Mouse (Mus musculus) cerebellum, postnatal 4 days (tissue): ENCODE measurements around the gene Iqsec2.
A peak's percentile ranks its signal among the peaks of the same experiment; 100 is the strongest.

Source experiments
- DNase-seq, 2 experiments: peaks; one replicate each; pipeline ENCODE4 v3.0.0; 2022; ENCODE audit warnings: low spot score in 2 of 2, mixed read lengths in 1 of 2

The Iqsec2 gene

DNA sequence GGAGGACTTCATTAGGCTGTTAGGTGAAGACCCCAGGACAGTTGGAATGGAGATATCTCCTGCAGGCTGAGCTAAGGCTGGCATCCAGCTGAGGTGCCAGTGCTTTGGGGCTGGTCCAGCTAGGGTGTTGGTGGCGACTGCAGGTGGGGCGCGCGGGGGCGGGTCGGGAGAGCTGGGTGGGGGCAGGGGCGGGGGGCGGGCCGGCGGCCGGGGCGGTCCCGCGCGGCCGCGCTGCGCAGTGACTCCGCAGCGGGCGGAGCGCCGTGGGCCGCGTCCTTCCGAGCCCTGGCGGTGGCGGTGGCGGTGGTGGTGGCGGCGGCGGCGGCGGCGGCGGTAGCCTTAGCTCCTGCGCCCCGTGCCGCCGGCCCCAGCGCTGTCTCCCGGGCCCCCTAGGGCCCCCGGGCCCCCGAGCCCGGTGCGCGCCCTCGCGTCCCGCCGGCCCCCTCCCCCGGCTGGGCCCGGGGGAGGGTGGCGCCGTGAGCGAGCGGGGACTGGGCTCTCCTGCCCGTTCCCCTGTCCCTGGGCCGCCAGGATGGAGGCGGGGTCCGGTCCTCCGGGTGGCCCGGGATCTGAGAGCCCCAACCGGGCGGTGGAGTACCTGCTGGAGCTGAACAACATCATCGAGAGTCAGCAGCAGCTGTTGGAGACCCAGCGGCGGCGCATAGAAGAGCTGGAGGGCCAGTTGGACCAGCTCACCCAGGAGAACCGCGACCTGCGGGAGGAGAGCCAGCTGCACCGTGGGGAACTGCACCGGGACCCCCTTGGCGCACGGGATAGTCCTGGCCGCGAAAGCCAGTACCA, at the start of gene Iqsec2:
TSS of gene Iqsec2 (plus strand) at position 328 of the 801 bp plus-strand sequence.
- DNase-seq = no peak

GRCm38 (mm10) chrX:152097572-152097971, 46.5 kb upstream of the Iqsec2 start:
- DNase-seq = no peak

DNA sequence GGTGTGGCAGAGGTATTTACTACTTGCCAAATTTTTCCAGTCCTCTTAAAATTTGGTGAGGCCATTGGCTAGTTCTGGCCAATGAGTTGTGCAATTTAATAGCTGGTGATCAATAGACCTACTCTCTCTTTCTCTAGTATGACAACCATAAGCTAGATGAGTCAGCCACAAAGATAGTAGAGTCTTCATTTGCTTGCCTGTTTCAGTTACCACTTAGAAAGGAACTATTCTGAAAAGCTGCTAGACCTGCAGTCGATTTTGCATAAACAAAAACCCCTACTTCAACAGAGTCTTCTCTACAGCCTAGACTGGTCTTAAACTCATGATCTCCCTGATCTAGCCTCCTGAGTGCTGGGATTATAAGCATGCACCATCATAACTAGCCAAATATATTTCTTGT, 22.4 kb upstream of the Iqsec2 start:
- DNase-seq = no peak

DNA sequence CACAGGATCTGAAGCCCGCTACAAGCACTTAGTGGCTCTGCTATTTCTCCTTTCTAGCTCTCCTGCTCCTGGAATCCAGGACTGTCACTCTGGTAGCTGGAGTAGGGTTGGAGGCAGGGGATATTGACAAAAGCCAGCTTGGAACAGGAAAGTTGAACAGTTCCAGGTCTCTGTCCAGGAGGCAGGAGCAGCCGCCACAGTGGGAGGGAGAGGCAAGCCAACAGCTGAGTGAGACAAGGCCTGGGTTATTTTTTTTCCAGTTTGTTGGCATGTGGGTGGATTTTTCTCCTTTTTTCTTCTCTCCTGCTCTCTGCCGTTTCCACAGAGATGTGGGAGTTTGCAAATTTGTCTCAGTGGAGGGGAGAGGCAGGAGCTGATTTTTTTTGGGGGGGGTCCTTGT, 13.3 kb upstream of the Iqsec2 start:
- DNase-seq = no peak

DNA sequence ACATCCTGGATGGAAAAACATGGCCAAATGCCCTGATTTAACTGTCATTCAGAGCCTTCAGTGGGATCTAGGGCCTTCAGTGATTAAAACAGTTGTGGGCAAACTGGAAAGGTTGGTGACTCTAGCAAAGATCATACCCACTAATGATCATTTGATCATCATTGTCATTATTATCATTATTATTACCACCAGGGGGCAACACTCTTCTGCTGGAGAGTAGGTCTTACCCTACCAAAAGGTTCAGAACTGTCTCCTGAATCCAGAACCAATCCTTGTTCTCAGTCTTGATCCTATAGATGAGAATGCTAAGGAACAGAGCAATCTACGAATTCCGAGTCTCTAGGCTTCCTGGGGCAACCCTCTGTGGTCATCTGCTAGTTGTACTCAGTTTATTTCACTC, 12.0 kb upstream of the Iqsec2 start:
- no peak for DNase-seq

DNA sequence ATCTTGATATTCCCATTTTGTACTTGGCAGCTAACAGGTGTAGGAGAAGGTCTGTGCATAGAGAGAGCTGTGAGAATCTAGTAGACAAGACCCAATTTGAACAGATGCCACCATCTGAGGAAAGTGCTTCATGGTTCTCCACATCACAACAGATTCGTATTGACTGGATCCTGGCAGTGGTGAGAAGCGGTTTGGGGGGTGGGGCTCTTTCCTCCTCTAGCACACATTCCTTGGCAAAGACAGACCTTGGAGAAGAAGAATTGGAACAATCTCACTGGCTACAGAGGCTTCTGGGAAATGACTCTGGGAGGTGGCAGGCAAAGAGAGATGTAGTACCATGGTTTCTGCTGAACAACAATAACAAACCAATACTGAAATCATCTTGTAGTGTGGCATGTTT, 8.9 kb upstream of the Iqsec2 start:
- no peak for DNase-seq

- DNase-seq = no peak
Observed at GRCm38 (mm10) chrX:152144742-152145214, 710 bp downstream of the Iqsec2 start.

DNA sequence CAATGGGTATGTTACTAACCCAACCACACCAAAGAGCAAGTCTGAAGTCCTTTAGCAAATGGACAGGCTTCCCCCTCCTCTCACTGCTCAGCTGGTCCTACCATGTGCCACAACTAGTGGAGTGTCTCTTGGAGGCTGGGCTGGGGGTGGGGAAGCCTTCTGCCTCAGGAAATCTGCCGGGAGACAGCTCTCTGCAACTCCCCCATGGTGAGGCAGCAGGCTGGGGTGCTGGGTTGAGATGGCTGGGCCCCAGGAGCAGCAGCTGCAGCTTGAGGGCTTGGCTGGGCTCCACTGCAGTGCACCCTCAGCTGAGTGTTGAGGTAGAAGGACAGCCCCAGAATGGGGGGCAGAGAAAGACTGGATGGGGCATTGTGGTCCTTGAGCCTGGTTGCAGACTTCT, 2.1 kb downstream of the Iqsec2 start:
- peak in 1 of 2 experiments; percentile 27 for DNase-seq

- DNase-seq = no peak
Observed at GRCm38 (mm10) chrX:152146691-152147090, 2.6 kb downstream of the Iqsec2 start.

GRCm38 (mm10) chrX:152147451-152148116, 3.5 kb downstream of the Iqsec2 start:
- DNase-seq = peak; percentile 42 to 66

DNA sequence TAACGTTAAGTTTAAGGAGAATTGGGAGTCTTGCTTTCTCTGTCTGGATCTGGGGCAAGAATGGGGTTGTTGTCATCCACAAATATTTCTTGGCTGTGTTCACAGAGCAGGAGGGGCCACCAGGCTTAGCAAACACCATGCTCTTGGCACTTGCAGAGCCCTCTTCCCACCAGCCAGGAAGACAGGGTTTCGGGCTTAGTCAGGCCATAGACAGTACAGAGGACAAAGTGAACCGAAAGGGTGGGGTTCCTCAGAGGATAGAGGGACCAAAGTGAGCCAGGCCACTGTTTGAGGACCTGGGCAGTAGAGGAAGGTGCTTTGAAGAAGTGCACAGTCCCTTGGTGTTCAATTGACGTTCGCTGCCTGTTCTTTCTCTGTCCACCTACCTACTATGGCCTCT, 4.6 kb downstream of the Iqsec2 start:
- DNase-seq = no peak

DNA sequence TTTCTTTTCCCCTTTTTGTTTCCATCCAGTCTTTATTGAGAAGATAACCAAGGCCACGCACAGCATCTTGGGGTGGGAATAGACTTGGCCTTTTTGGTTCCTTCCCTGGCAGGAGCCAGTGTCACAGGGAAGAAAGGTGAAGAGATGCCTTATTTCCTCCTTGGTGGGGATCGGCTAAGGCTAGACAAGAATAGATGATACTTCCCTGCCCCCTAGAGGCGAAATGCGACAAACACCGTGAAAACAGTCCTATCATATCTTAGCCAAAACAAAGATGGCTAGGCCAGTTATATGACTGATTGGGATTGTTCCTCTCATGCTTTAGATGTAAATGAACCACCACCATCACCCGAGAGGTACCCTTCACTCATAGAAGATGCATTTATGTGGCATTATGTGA, 7.6 kb downstream of the Iqsec2 start:
- peak in 1 of 2 experiments; percentile 58 for DNase-seq

DNA sequence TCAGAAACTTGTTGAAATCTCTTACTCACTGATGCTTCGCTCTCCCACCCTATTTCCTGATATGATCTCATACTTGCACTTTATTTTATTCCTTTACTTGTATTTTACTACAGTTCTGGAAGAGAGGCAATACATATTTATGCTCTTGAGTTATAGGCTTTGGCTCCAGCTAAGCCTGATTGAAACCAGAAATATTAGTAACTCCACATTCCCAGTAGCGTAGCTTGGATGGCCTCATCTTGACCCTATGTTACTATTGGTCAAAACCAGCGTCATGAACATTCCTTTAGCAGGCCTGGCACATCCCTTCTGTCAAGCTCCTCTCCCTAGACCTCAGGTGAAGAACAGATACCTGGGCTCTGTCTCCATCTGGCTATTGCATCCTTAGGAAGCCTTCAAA, 14.2 kb downstream of the Iqsec2 start:
- DNase-seq = no peak

GRCm38 (mm10) chrX:152161404-152161803, 17.3 kb downstream of the Iqsec2 start:
- no peak for DNase-seq

DNA sequence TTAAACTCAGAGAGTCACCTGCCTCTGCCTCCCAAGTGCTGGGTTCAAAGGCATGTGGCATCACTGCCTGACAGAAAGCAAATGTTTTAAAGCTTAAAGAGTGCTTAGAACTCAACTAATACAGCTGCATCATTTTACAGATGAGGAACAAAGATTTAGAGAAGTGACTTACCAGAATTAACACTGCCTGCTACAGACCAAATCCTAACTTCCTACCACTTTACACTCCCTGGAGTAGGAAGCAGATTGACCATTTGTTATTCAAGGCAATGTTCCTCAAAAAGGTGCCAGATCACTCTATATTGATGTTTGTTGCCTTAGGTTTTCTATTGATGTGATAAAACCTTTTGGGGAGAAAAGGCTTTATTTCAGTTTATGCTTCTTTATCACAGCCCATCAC, 20.0 kb downstream of the Iqsec2 start:
- DNase-seq = no peak

DNA sequence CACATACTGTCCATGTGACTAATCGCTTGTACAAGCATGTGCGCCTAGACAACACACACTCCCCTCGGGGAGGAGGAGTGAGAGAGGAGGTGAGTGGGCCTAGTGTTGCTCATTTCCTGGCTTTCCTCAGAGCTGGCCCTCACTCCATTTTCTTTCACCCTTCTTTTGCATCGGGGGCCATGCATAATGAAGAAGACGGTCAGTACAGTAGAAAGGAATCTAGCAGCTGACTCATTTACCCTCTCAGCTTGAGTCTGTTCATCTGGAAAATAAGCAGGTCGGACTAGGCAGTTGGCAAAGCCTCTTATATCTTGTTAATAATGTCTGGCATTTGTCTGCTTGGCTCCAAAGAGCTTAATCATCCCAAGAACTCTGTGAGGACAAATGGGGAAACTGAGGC, 22.1 kb downstream of the Iqsec2 start:
- no peak for DNase-seq

GRCm38 (mm10) chrX:152168521-152168920, 24.5 kb downstream of the Iqsec2 start:
- DNase-seq = no peak

DNA sequence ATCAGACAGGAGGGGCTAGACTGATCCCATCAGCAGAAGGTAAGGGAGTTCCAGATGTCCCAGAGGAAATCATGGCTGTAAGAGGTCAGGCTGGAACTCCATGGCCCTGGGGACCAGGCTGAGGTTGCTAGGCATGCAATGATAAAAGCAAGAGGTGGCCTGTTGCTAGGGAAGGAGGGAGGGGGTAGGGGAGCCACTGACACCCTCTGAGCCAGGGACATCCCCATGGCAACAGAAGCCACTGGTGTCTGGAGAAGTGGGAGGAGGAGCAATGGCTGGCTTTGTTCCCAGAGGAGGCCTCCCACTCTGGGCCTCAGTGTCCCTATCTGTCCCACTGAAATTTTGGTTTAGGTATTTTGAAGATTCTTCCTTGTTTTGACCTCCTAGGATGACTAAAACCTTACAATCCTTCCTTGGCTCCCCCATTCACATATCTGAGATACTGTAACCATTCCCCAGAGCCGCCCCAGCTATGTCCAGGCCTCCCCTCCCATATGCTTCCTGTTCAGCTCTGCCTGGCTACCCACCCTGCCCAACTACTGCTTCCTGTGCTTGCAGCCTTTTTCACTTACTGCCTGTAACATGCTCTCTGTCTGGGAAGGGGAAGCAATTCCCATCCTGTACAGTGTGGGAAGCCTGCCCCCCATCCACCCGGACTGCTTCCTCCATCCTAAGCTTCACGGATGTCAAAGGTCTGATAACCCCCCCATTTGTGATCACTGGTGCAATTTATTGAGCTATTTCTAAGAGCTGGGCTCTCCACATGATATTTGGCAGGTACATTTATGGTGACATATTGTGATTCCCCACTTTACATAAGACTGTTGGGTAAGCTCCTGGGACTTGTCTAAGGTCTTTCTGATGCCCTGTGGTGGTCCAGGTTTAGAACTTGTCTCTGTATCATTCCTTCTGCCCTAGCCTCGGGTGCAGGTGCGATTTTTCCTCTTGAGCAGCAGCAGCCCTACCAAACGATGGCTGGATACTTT, 27.3 kb downstream of the Iqsec2 start:
- no peak for DNase-seq

- no peak for DNase-seq
Observed at GRCm38 (mm10) chrX:152172487-152172935, 28.4 kb downstream of the Iqsec2 start.

- DNase-seq = peak in 1 of 2 experiments; percentile 42
Observed at GRCm38 (mm10) chrX:152175284-152175683, 31.2 kb downstream of the Iqsec2 start.

- no peak for DNase-seq
Observed at GRCm38 (mm10) chrX:152177897-152178296, 33.8 kb downstream of the Iqsec2 start.
